Mouse (Mus musculus) cortical plate, adult 2 months (tissue): ENCODE measurements at regions not wholly inside any gene's neighbourhood (a gene's known extent, or its start where the extent isn't known, plus 50 kb on each side); places are given as distances from the start of the nearest gene placed in this dataset.

ENCODE experiments used
- CTCF ChIP-seq: fragments of 200-500 bp; IDR thresholded peaks from 2 replicates; pipeline ENCODE4 v1.5.1; 2011; ENCODE audit warnings: mild to moderate bottlenecking, control low read depth, low read length; ENCODE audit not compliant: insufficient read depth; ENCODE audit errors: extremely low read depth
- POLR2A ChIP-seq: fragments of 200-500 bp; IDR thresholded peaks from 2 replicates; pipeline ENCODE4 v1.6.1; 2011; ENCODE audit warnings: mild to moderate bottlenecking, low read length, control low read depth; ENCODE audit not compliant: insufficient read depth; ENCODE audit errors: extremely low read depth

DNA sequence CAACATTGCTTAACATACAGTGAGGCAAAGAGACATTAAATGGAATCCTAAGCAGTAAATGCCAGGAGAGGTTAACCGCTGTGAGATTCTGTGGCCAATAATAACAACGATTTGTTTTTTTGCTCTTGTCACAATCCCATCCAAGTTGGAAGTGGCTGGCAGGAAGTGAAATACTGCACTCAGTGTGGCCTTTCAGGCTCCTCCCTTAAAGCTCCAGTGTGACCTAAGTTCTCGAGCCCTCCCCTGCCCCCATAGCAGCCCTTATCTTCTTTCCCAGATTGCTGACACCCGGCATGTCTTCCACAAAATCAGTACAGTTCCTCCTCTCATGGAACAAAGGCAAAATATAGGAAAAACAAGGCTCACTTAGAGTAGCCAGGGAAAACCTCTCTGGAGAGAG lies 278.1 kb downstream of the Tmsb4x start:
- TF ChIP-seq POLR2A: no peak
- no peak for TF ChIP-seq CTCF
